Mouse (Mus musculus): Measurements from ENCODE around the gene Trappc3.
A peak's percentile ranks its signal among the peaks of the same experiment; 100 is the strongest.
"Not testable (repeated sequence)": the region's sequence is repeated elsewhere in the genome, so short reads cannot be mapped to it uniquely, and the experiment has no call there.

Gene Trappc3

DNA sequence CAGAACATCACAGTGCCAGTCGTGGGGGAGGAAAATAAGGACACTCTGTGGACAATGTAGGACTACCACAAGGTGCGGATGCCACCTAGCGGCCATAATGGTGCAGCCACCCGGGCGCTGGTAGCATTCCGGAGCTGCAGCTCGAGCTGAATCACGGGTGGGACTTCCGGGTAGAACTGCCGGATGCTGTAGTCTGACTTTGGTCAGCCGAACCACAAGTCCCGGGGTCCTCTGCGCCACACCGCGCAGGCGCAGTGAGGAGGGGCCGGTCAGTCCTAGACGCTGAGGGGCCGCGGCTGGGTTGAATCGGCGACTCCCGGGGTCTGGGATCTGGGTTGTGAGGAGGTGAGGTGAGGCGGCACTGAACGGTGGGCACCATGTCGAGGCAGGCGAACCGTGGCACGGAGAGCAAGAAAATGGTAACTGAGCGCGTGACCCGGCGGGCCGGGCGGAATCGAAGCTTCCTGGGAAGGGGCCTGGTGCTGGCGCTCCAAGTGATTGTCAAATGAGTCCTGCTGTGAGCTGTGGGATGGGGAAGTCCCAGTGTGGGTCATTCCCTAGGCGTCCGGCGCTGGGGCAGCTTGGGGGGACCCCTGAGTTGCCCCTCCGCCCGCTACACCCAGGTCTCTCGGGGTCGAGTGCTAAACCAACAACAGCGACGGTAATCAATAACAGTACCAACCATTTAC lies at the start of gene Trappc3:
TSS of gene Trappc3 (plus strand) at position 207 of the 689 bp plus-strand sequence.
- peak; percentile 100 for DNase-seq (ENCODE audit: low read depth, low spot score)

DNA sequence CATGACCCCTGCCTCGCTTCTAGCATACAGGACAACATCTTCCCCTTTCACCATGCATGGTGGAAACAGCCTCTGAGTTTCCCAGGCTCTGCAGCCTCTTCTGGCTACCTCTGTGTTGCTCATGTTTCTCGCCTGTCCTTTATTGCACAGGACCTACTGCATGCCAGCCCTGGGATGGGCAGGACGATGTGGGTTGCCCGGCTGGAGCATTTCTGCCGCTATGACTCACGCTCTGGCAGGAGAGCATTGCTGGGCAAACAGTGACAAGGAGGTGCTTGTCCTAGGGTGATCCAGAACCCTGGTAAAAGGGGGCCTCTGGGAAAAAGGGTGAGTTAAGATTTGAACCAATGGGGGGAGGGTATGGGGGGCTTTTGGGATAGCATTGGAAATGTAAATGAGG lies 44.4 kb upstream of the Trappc3 start:
- peak; percentile 75 for DNase-seq (ENCODE audit: low read depth, low spot score)

DNA sequence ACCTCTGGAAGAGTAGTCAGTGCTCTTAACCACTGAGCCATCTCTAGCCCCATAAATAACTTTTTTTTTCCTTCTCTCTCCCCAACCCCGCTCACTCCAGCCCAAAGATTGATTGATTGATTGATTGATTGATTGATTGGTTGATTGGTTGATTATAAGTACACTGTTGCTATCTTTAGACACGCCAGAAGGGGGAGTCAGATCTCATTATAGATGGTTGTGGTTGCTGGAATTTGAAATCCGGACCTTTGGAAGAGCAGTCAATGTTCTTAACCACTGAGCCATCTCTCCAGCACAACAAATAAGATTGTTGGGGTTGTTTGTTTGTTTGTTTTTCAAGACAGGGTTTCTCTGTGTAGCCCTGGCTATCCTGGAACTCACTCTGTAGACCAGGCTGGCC lies 42.6 kb upstream of the Trappc3 start:
- DNase-seq (ENCODE audit: low read depth, low spot score), result not testable (repeated sequence)

DNA sequence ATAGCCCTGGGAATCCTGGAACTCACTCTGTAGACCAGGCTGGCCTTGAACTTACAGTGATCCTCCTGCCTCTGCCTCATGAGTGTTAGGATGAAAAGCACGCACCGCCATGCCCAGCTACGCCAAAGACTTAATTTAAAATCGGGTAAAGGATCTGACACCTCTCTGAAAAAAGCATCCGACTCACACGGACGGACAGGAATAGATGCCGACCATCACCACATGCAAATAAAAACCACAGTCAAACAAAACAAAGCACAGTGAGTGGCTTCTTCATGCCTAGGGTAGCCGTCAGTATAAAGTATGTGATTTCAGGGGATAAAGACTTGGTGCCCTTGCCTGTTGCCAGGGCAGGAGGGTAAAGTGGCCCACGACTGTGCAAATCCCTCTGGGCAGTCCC lies 42.1 kb upstream of the Trappc3 start:
- no peak for DNase-seq (ENCODE audit: low read depth, low spot score)

DNA sequence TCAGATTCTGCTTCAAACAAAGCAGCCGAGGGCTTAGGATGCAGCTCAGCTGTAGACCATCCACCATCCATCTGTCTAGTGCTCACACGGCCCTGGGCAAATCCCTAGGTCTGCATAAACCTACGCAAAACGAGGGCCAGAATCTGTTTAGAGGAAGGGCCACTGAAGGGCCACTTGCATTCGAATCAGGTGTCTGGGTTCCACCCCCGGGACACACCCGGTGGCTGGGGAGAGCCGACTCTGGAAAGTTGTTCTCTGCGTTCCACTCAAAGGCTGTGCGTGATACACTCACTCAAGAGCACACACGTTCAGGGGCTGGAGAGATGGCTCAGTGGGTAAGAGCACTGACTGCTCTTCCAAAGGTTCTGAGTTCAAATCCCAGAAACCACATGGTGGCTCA lies 39.5 kb upstream of the Trappc3 start:
- no peak for DNase-seq (ENCODE audit: low read depth, low spot score)

DNA sequence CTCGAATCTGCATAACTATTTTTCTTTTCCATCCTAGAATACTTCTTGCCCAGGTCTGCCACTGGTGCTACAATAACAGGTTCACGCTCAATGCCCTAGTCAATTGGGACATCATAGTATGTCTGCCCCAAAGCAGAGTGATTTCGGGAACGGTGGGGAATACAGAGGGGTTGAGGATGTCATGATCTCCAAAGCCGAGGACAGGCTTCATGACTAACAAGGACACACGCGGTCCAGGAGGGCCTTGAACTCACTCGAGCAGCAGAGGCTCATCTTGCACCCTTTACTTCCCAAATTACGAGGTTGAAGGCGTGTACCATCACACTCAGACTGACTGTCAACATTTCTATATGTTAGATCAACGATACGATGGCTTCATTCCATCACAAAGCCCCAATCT lies 35.5 kb upstream of the Trappc3 start:
- DNase-seq (ENCODE audit: low read depth, low spot score), result no peak

DNA sequence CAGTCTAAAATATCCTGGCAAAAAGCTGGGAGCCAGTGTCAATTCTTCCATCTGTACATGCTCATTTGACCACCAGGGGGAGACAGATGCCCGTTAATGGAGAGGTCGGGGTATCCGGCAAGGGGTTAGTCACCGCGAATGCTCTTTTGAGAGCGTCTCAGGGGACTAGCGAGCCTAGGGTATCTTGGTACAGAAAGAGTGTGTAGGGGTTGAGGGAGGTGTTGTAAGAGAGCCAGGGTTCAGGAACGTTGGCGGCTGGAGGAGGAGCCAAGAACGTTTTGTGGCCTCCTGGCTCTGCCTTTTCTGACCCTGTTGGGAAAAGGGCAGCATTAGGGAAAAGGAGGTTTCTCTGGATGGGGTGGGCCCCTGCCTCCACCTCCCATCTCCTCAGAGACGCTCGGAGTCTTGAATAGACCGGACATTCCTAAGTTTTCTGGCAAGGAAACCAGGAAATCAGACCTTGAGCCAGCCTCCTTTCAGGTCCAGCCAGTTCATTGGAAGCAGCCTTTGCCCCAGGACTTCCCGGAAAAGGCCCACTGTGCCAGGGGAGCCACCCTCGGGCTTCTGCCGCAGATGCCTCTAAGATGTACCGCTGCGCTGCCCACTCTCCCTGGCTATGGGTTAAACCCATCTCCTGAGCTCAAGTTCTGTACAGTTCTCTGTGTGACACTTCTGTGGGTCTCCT lies 34.9 kb upstream of the Trappc3 start:
- DNase-seq (ENCODE audit: low read depth, low spot score), result peak; percentile 98

DNA sequence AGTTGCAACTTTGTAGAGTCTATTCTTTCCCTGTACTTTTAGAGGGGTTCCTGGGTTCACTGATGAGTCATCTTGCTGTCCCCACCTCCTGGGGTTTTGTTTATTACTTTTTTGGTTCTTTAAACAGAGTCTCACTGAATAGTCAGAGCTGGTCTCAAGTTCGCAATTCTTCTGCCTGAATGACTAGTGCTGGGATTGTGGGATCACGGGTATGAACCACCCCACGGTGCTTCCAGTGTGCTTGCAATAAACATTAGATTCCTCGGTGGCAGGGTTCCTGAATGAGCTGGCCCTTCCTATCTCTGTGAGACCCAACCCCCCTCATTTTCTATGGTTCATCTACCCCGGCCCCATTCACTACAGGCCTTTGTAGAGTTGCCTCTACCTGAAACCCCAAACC lies 34.0 kb upstream of the Trappc3 start:
- peak; percentile 64 for DNase-seq (ENCODE audit: low read depth, low spot score)

DNA sequence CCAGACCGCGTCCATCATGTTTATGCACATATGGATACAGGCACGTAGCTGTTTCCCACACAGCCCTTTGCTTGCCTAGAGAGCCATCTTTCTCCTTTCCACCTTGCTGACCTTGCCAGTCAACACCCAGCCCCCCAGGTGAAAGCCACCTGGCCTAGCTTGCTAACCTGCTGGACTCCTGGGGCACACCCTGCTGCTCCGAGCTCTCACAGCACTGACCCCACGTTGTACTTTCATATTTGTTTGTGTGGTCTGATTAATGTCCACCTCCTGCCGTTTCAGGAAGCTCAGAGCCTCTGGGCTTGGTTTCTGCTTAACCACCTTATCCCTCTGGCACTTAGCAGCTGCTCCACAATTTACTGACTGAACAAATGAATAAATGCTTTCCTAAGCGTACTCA lies 32.2 kb upstream of the Trappc3 start:
- peak; percentile 23 for DNase-seq (ENCODE audit: low read depth, low spot score)

DNA sequence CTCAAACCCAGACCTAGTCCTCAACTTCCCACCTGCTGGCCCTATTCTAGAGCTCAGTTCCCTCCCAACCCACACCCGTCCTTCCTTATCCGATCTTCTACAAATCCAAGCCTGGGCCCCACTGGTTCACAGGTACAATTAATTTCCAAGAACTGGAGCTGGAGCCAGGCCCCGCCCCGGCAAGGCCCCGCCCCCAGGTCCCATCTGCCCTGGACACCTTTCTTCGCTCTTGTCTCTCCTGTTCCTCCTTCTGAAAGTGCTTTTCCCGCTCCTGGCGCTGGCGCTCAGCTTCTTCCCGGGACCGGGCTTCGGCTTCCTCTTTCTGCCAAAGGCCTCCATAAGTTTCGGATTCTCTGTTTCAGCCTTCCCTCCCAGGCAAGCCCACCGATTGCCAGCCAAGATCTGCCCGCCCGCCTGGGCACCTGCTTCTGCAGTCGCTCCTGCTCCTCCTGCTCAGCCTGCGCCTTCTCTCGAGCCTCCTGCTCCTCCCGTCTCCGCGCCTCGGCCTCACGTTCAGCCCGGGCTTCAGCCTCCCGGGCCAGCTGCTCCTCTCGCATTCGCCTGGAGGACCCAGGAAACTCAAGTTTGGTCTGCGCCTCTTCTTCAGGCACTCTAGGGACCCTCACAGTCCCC lies 28.3 kb upstream of the Trappc3 start:
- DNase-seq (ENCODE audit: low read depth, low spot score), result no peak

DNA sequence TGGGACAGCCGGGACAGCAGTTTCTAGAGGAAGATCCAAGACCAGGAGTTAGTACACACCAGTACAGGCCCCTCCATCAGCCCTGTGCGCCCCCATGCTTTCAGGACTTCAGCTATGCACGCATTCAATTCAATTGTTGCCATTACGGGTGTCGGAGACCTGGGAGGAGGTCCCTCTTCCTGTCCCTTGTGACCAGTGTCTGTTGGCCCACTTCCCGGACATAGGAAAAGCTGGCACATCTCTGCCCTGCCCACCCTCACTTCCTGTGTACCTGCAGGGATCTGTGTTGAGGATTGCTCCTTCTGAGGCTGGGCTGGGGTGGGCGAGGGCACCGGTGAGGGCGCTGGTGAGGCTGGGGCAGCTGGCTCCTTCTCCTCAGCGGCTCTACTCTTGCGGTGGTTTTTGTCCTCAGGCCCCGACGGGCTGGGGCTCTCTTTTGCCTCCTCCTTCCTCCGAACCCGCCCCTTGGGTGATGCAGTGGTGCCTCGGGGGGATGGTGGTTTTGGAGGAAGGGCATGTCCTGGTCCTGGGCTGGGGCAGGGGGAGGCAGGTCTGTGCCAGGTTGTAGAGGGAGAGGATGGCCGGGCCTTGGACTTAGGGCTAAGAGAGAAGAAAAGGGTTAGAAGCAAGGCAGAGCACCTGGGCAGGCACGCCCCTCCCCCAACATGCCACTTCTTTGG lies 27.5 kb upstream of the Trappc3 start:
- DNase-seq (ENCODE audit: low read depth, low spot score), result no peak

DNA sequence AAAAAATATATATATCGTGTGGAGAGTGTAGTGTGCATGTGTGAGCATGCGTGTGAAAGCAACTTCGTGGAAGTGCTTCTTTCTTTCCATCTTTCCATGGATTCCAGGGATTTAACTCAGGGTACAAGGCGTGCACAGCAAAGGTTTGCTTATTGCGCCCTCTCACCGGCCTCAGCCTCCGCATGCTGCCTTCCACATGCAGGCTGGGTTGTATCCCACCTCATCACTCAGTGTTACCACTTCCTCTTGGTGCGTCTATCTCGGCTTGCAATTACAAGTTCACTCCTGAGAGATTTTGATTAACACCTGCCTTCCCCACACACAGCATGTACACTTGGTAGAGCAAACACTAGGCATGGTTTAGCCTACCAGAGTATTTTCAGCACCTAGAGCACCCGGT lies 26.9 kb upstream of the Trappc3 start:
- no peak for DNase-seq (ENCODE audit: low read depth, low spot score)

DNA sequence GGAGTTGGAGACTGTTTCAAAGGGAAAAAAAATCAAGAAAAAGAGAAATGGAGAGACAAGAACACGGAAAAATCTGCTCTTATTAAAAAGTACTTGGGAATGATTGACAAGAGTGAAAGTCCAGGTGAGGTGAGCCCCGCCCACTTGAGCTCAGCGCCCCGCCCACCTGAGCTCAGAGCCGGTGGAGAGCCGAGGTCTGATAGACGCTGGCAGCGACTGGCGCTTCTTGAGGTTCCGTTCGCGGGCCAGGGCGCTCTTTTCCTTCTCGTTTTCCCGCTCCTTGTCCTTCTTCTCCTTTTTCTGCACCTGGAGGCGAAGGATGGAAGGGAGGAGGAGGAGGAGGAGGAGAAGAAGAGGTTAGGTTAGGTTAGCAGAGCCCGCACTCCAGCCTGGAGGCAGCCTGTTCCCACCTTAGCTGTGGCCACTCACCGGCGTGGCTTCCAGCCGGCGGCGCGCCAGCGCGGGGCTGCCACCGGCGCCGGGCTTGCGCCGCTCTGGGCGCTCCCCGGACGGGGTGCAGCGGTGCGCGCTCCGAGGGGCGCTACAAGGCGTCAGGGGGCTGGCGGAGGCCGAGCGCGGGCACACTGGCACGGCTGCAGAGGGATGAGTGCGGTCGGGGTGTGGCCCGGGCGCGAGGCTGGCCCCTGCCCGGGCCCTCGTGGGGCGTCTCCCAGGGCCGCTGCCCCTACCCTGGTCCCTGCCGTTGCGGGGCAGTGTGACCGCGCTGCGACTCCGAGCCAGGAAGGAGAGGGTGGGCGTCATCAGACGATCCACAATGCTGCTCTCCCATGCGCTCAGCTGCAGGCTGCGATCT lies 25.5 kb upstream of the Trappc3 start:
- no peak for DNase-seq (ENCODE audit: low read depth, low spot score)

DNA sequence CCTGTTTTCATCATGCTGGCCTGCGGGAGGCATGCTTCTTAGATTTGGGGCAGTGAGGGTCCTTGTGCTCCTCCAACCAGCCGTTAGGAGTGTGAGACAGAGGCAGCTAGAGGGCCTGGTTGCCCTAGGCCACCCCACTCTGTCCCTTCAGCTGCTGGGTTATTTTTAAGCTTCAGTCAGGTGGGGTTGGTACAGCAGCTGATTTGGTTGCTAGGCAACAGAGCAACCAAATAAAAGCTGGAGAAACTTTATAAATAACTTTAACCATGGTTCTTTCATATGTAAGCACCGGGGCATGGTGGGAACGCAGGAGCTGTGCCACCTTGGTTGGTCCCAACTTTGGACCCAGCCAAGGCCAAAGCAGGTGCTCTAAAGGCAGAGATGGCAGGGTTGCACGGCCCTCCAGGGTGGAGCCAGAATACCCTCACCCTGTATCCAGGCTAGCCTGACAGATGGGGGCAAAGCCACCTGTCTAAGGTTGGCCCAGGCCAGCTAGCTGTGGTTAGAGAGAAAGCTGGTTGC lies 24.3 kb upstream of the Trappc3 start:
- no peak for DNase-seq (ENCODE audit: low read depth, low spot score)

DNA sequence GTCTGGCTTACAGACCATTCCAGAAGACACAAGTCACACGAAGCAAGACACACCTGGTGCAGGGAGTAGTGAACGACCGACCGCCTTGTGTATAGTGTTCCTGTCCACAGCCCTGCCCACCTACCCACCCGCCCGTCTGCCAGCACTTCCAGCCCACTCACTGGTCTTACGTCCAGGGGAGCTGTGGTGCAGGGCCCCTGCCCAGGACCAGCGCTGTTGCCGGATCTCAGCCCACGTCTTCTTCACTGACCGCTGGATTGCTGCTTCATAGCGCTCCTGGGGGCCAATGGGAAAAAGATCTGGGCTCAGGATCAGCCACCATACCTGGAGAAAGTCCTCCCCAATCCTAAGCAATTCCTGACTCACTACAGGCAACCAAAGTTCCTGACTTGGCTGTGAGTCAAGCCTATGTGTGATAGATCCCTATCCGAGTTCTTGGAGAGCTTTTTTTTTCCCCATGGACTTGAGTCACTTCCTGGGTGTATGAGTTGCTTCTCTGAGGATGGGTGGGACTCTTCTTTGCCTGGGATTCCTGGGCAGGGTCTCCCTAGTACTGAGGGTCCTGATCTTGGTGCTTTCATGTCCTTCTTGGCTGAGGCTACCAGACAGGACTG lies 22.2 kb upstream of the Trappc3 start:
- peak; percentile 66 for DNase-seq (ENCODE audit: low read depth, low spot score)

DNA sequence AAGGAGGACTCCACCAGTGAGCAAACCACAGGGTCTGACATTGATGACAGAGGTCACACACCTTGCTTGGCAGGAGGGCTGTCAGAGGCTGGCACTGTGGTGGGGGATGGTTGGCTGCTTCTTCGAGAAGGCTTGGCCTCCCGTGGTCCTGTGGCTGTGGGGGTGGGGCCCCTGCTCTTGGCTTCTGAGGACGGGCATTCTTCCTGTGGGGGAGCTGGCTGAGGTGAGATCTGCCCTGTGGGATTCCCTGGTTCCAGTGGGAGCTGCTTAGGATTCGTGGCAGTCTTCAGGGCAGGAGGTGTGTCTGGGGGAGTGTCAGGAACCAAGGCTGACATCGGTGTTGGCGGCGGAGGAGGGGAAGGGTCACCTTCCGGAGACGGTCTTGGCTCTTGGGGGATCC lies 20.2 kb upstream of the Trappc3 start:
- no peak for DNase-seq (ENCODE audit: low read depth, low spot score)

DNA sequence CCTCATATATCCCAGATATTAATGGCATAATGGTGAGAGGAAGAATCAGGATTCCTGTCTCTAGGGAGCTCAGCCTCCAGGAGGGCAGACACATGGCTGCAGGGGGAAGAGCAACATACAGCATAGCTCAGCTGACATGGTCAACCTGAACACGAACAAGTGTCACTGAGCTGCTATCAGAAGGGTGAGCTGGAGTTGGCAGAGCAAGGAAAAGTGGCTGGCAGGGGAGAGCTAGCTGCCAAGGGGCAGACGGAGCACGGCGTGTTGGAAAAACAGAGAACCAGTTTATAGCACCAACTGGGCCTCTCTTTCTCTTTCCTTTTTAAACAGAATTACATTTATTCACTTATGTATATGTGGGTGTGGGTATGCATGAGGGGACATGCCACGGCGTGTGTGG lies 19.6 kb upstream of the Trappc3 start:
- no peak for DNase-seq (ENCODE audit: low read depth, low spot score)

DNA sequence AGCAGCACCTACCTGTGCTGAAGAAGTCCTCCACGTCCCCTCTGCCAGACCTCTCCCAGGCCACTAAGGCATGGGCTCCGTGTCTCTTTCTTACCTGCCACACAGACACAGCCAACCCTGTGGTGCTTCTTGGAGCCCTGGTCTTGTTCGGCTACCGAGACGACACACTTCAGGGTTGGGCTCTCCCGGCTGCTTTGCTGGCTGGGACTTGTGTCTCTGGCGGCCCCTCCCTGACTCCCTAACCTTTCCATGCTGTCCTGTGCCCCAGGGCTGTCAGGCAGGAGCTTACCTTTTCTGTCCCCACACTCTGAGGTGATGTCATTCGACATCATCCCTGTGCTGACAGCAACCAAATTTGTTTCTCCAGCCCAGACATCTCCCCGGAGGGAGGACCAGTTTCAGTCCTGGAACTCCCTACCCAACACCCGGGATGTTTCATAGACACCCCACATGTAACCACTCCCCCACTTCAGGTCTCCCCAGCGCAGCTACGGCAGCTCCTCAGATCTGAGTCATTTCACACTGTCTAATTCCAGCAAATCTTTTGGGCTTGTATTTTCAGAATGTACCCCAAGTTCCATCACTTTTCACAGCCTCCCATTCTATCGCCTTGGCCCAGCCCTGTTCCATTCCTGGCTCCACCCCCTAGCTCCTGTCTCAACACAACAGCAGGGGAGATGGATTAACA lies 15.8 kb upstream of the Trappc3 start:
- DNase-seq (ENCODE audit: low read depth, low spot score), result no peak

DNA sequence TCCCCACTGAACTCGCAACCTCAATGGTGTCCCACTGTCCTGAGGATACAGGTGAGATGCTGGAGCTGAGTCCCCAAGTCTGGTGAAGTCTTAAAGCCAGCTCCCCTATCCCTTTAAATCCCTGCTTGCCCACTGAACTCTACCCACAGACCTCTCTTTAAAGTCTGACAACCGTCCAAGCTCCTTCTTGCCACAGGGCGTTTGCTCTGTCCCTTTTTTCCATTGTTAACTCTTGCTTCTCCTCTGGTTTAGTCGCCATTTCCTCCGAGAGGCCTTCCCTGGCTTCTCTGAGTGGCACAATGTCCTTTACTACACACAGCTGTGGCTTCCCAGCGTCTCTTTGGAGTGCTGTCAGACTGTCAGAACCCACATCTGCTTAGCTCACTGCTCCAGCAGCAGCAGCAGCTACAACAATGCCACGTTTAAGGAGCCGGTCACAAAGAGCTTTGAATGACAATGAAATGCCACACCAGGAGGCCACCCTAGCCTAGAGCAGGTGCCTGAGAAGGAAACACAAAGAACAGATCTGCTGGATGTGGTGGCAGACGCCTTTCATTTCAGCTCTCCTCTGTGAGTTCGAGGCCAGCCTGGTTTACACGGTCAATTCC lies 13.8 kb upstream of the Trappc3 start:
- DNase-seq (ENCODE audit: low read depth, low spot score), result no peak

DNA sequence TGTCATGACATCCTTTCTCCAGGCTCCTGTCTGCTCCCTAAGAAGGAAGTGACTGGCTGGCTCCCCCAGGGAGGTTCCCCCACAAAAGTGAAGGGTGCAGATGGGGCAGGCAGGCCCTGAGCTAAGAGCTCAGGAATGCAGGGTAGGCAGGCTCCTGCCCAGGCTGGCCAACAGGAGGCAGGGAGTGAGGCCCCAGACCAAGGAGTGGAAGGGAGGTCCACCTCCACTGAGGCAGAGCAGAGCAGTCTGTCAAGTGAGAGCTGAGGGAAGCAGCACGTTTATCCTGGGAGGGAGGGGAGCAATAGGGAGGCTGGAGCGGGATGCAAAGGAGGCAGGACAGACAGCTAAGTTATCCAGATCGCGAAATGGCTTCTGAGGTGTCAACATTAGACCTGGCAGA lies 11.5 kb upstream of the Trappc3 start:
- DNase-seq (ENCODE audit: low read depth, low spot score), result peak; percentile 47
